Mouse (Mus musculus) heart, embryonic 13.5 days (tissue): Measurements from ENCODE around the gene Ffar2. TPM values are rescaled to one million over a fixed set of nuclear protein-coding genes. Genes with fewer than 3 reads are reported as not detected.
"Not testable (repeated sequence)": the region's sequence is repeated elsewhere in the genome, so short reads cannot be mapped to it uniquely, and the experiment has no call there.

Experiments used
- ATAC-seq: fragments of 200-750 bp; cut with Nextera tagmentation; 2 replicates; pipeline ENCODE4 v1.8.0; 2017; ENCODE audit warnings: moderate TSS enrichment; ENCODE audit not compliant: insufficient number of reproducible peaks, low FRiP score, low TSS enrichment; ENCODE audit errors: extremely low read depth
- H3K27ac ChIP-seq: fragments of 300-500 bp; sonication (generic); replicated peaks from 2 replicates; pipeline ENCODE4 v1.5.1; 2015; ENCODE audit warnings: moderate library complexity, mild to moderate bottlenecking, inconsistent platforms
- H3K27me3 ChIP-seq: fragments of 300-500 bp; sonication (generic); replicated peaks from 2 replicates; pipeline ENCODE4 v1.6.1; 2015; ENCODE audit warnings: mild to moderate bottlenecking, inconsistent platforms
- H3K36me3 ChIP-seq: fragments of 300-500 bp; sonication (generic); 2 replicates; pipeline ENCODE4 v1.6.1; 2015; ENCODE audit warnings: mild to moderate bottlenecking, inconsistent platforms
- H3K4me1 ChIP-seq: fragments of 300-500 bp; sonication (generic); 2 replicates; pipeline ENCODE4 v1.6.1; 2015; ENCODE audit warnings: inconsistent platforms
- H3K4me2 ChIP-seq: fragments of 300-500 bp; sonication (generic); 2 replicates; pipeline ENCODE4 v1.6.1; 2015; ENCODE audit warnings: inconsistent platforms, mild to moderate bottlenecking, moderate library complexity
- H3K4me3 ChIP-seq: fragments of 300-500 bp; sonication (generic); 2 replicates; pipeline ENCODE4 v1.5.1; 2015; ENCODE audit warnings: moderate library complexity, mild to moderate bottlenecking, inconsistent platforms
- H3K9ac ChIP-seq: fragments of 300-500 bp; sonication (generic); 2 replicates; pipeline ENCODE4 v1.6.1; 2015; ENCODE audit warnings: inconsistent platforms, mild to moderate bottlenecking, moderate library complexity
- H3K9me3 ChIP-seq: fragments of 300-500 bp; sonication (generic); 2 replicates; pipeline ENCODE4 v1.6.1; 2016; ENCODE audit warnings: inconsistent platforms
- WGBS: fragments of 180-500 bp; shearing (Covaris S2); methylation state at CpG from one replicate; pipeline ENCODE4 v1.1.7; 2015; ENCODE audit warnings: mixed read lengths; 5-methylcytosine and 5-hydroxymethylcytosine counted together
- polyA plus RNA-seq: library from polyadenylated mRNA; unstranded; fragments of >200 nt; fragmentation: Nextera tagmentation; extraction: Ambion mirVana; gene quantifications from 2 replicates; pipeline ENCODE4 v1.2.1, GENCODE M21; 2015

Gene Ffar2
- polyA plus RNA-seq, 1 experiment from 2014 or later: not detected

DNA sequence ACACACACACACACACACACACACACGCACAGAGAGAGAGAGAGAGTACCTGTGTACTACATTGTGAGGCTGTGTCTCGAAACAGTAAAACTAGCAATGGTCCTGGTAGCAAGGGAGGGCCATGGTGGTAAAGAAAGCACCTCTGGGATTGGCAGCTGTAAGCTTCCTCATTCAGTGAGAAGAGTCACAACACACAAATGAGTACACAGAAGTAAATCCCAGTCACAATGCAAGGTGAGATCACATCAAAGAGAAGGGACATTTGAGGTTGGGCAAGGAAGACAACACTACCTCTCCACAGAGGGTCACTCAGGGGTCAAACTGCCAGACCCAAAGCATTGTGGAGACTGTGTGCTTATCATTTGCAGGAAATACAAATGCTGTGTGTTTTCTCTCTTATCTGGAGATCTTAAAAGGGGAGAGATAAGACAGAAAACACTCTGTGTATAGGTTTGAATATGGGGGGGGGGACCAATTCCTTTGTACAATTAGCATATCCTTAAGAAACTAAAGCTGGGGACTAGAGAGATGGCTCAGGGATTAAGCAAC lies 23.0 kb upstream of the Ffar2 start:
- Histone ChIP-seq H3K4me1 (0 out of 2 replicates have a peak, but pooled peaks cover 5% of the 10 kb centered on the region), H3K9me3 (no peaks in the 10 kb centered on the region), H3K27me3 (no peaks in the 10 kb centered on the region), H3K9ac (no peak overlapping the region), H3K4me2 (no peak overlapping the region), H3K36me3 (no peaks in the 10 kb centered on the region), H3K4me3 (no peak overlapping the region), H3K27ac (no peak overlapping the region)
- no peak for ATAC-seq
- 53% methylated on average over 2 of the region's 2 CpGs for WGBS

DNA sequence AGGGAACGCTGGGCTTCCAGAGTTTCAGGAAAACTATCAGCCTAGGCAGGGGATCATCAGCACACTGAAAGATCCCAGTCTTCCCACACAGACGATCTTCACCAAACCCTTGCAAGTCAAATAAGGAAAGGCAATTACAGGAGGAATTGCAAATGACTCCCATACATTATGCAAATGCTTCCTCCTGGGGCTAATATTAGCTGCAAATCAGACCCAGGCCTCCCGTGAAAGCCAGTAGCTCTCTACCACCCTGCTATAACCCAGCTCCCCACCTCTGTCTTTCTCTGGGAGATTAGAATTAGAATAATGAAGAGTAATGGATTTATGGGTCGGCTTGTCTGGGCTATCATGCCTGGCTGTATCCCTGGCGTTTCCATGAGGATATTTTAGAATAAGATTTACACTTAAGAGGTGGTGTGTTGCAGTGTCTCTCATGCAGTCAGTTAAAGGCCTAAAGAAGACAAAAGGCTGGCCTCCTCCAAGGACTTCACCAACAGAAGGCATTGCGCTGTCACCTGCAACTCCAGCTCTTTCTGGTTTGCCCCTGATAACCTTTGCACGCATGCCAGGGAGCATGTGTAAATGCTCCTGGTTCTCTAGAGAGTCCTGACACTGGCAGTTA lies 21.2 kb upstream of the Ffar2 start:
- Histone ChIP-seq H3K36me3 (no peaks in the 10 kb centered on the region), H3K4me3 (no peak overlapping the region), H3K9me3 (no peaks in the 10 kb centered on the region), H3K4me1 (peaks cover 18% of the 10 kb centered on the region), H3K4me2 (no peak overlapping the region), H3K27me3 (no peaks in the 10 kb centered on the region), H3K9ac (no peak overlapping the region), H3K27ac (no peak overlapping the region)
- 28% methylated on average over 7 of the region's 7 CpGs for WGBS
- no peak for ATAC-seq

DNA sequence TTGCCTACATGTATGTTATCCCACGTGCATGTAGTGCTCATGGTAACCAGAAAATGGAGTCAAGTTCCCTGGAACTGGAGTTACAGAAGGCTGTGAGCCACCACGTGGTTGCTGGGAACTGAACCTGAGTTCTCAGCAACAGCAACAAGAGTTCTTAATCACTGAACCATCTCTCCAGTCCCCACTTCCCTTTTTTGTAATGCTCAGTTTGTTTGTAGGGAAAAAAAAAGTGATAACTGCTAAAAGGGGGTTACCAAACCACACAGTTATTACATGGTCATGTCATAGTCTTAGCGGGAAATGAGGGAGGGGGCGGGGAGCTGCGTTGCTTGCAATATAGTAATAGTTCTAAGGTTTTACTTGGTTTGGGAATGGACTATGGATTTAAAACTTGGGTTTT lies 18.5 kb upstream of the Ffar2 start:
- 70% methylated on average over 5 of the region's 5 CpGs for WGBS
- ATAC-seq: no peak
- no peak overlapping the region for H3K9ac ChIP-seq

DNA sequence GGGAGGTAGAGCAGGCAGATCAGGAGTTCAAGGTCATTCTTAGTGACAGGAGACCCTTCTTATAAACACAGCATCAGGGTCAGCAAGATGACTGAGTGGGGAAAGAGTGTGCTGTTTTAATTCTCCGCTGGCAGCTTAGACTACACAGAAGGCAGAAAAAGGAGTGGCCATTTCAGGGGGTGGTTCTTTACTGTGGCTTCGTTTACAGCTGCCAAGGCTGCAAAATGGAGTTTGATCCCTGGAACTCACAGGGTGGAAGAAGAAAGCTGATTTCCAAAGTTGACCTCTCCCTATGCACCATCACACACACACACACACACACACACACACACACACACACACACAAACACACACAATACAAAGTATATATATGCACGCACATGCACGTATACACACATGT lies 17.8 kb upstream of the Ffar2 start:
- H3K36me3 ChIP-seq: no peaks in the 10 kb centered on the region
- ATAC-seq: no peak
- peaks cover 3% of the 10 kb centered on the region; the same call in 1 of the 2 replicates for H3K27me3 ChIP-seq
- no peak overlapping the region for H3K4me2 ChIP-seq
- H3K9me3 ChIP-seq: no peaks in the 10 kb centered on the region; the same call in 1 of the 2 replicates
- peaks cover 20% of the 10 kb centered on the region for H3K4me1 ChIP-seq
- H3K9ac ChIP-seq: no peak overlapping the region
- H3K4me3 ChIP-seq: no peak overlapping the region
- WGBS: 70% methylated on average over 4 of the region's 4 CpGs
- no peak overlapping the region for H3K27ac ChIP-seq

More for the DNA sequence above, 18.5 kb upstream of the Ffar2 start:
- Histone ChIP-seq H3K36me3 (no peaks in the 10 kb centered on the region), H3K4me1 (peaks cover 20% of the 10 kb centered on the region), H3K4me3 (no peak overlapping the region), H3K27ac (no peak overlapping the region), H3K27me3 (peaks cover 3% of the 10 kb centered on the region; the same call in 1 of the 2 replicates), H3K4me2 (no peak overlapping the region), H3K9me3 (no peaks in the 10 kb centered on the region; the same call in 1 of the 2 replicates)

DNA sequence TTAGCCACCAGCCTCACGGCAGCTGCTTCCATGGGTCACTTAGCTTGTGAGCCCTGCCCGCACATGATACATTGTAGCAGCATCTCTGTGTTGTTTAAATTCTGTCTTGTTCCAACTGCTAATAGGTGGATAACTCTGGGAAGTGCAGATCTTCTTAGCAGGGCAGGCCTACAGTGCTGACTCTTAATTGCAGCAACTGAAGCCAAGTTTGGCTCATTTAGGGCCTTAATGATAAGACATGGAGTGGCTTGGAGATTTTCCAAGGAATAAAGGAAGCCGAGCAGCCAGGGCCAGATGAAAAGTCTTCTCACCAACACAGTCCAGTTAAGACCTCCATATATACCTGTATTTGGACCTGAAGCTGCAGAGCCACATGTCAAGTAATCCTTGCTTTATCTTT lies 16.7 kb upstream of the Ffar2 start:
- 55% methylated on average over 3 of the region's 3 CpGs for whole genome bisulfite sequencing
- H3K36me3 ChIP-seq: no peaks in the 10 kb centered on the region
- no peaks in the 10 kb centered on the region; the same call in 1 of the 2 replicates for H3K9me3 ChIP-seq
- H3K27ac ChIP-seq: no peak overlapping the region
- H3K27me3 ChIP-seq: peaks cover 3% of the 10 kb centered on the region; the same call in 1 of the 2 replicates
- H3K9ac ChIP-seq: no peak overlapping the region
- ATAC-seq: no peak
- H3K4me1 ChIP-seq: peaks cover 20% of the 10 kb centered on the region
- H3K4me2 ChIP-seq: no peak overlapping the region
- H3K4me3 ChIP-seq: no peak overlapping the region

DNA sequence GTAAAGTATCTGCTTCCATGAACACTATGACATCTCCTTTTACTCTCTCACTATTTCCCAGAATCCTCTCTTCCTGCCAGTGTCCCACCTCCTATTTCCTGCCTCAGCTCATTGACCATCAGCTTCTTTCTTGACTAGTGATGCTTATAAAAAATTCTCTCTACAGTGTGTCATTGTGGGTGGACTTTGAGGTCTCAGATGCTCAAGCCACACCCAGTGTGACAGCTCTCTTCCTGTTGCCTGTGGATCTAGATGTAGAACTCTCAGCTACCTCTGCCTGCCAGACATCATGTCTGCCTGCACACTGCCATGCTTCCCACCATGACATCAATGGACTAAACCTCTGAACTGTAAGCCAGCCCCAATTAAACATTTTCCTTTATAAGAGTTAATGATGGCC lies 13.7 kb upstream of the Ffar2 start:
- Histone ChIP-seq H3K27ac (no peak overlapping the region), H3K4me1 (peaks cover 14% of the 10 kb centered on the region), H3K9me3 (no peaks in the 10 kb centered on the region; the same call in 1 of the 2 replicates), H3K9ac (no peak overlapping the region), H3K4me3 (no peak overlapping the region), H3K27me3 (peaks cover 3% of the 10 kb centered on the region; the same call in 1 of the 2 replicates), H3K36me3 (no peaks in the 10 kb centered on the region), H3K4me2 (no peak overlapping the region)
- no peak for ATAC-seq

DNA sequence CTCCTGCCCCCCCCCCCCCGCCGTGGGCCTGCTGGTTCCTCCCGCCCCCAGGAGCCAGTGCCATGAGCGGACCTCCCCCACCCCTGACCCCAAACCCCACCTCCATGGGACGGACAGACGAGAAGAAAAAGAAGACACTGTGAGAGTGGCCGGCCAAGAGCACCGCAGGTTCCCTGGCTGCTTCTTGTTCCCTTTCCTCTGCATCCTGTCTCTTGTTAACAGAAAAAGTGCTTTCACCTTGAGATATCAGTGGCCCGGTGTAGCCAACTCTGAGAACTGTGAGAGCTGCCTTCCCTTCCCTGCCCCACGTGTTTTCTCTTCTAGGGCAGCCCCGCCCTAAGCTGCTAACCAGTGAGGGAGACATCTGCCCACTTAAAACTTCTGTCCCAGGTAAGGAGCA lies 9.1 kb upstream of the Ffar2 start:
- H3K4me3 ChIP-seq, H3K9me3 ChIP-seq, H3K27ac ChIP-seq, ATAC-seq, H3K9ac ChIP-seq, H3K4me1 ChIP-seq, H3K36me3 ChIP-seq, H3K27me3 ChIP-seq: not testable (repeated sequence)
- 21% methylated on average over 8 of the region's 11 CpGs for WGBS
- peak overlapping the region; percentile 37 for H3K4me2 ChIP-seq

DNA sequence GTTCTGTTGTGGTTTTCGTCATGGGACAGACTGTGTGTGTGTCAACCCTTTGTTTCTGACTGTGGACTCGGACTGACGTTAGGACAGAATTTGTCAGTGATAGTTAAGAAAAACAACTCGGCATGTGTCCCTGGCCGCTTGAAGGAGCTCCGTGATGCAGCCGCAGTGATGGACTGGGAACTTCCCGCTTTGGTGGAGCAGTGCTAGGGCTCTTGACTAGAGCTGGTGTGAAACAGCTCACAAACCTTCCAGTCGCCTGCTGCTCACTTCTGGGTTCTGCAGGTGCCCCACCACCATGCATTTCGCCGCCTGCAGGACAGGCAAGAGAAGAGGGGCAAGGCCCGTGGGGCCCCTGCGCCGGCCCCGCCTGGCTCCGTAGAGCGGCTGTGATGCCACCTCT lies 8.7 kb upstream of the Ffar2 start:
- peak; percentile 31 for ATAC-seq
- Histone ChIP-seq H3K27ac (no peak overlapping the region), H3K4me1 (no peaks in the 10 kb centered on the region), H3K9ac (no peak overlapping the region), H3K4me2 (peak overlapping the region; percentile 37), H3K4me3 (no peak overlapping the region), H3K36me3 (no peaks in the 10 kb centered on the region), H3K9me3 (no peaks in the 10 kb centered on the region; the same call in 1 of the 2 replicates), H3K27me3 (no peaks in the 10 kb centered on the region)
- WGBS: 51% methylated on average over 17 of the region's 17 CpGs

DNA sequence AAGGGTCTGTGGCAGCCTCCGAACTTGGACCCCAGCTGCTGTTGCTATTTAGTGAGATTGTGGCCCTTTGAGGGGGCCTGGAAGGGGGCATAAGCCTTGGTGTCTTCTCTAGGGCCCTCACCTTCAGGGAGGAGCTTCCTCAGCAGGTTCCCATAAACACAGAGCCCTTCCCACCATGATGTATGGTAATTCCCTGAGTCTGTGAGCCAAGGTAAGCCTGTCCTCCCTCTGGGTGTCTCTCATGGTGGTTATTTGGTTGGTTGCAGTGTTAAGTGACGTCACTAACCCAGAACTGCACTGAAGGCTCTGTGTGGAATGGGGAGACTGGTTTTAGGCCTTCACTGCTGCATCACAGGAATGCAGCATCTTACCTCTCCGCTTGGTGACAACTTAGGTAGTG lies 5.9 kb upstream of the Ffar2 start:
- Histone ChIP-seq H3K4me1 (no peaks in the 10 kb centered on the region), H3K4me2 (no peak overlapping the region), H3K27me3 (no peaks in the 10 kb centered on the region), H3K9ac (no peak overlapping the region), H3K4me3 (no peak overlapping the region), H3K9me3 (no peaks in the 10 kb centered on the region), H3K27ac (no peak overlapping the region), H3K36me3 (no peaks in the 10 kb centered on the region)
- ATAC-seq: no peak
- 58% methylated on average over 3 of the region's 3 CpGs for WGBS

DNA sequence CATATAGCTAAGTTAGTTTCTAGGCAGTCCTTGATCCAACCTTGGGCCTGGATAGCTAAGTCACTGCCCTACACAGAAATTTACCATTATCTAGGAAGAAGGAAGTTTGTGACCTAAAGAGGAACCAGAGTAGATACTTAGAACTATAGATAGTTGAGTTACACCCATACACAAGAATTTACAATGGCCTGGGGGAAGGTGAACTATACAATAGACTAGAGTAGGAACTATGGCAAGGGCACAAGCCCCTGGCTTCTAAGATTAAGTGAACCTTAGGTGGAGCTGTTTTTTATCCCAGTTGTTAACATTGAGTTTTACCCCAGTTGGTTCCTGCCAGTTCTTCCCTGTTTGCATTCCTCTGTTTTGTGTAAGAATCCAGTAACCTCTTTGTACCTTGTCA lies 5.3 kb upstream of the Ffar2 start:
- H3K9me3 ChIP-seq, H3K9ac ChIP-seq, H3K4me3 ChIP-seq, H3K4me2 ChIP-seq, H3K4me1 ChIP-seq, H3K36me3 ChIP-seq, H3K27me3 ChIP-seq, ATAC-seq, H3K27ac ChIP-seq: not testable (repeated sequence)

DNA sequence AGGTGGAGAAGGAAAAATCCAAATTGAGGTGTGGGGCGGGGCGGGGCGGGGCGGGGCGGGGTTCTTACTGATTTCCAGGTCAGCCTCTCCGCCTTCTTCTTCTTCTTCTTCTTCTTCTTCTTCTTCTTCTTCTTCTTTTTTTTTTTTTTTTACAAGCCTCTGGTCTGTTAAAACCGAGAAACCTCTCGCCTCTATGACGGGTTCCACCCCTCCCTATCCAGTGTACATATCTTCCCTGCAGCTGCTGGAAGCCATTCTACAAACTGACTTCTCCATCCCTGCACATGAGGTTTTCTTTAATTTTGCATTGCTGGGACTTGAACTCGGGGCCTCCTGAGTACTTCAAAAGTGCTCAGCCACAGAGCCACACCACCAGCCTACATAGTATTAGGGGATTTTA lies 3.1 kb upstream of the Ffar2 start:
- H3K27me3 ChIP-seq: no peaks in the 10 kb centered on the region
- no peak overlapping the region for H3K4me2 ChIP-seq
- no peak for ATAC-seq
- H3K9ac ChIP-seq: no peak overlapping the region
- no peaks in the 10 kb centered on the region for H3K4me1 ChIP-seq
- H3K9me3 ChIP-seq: no peaks in the 10 kb centered on the region
- H3K4me3 ChIP-seq: no peak overlapping the region
- no peaks in the 10 kb centered on the region for H3K36me3 ChIP-seq
- no peak overlapping the region for H3K27ac ChIP-seq
- 89% methylated on average over 10 of the region's 10 CpGs for WGBS

DNA sequence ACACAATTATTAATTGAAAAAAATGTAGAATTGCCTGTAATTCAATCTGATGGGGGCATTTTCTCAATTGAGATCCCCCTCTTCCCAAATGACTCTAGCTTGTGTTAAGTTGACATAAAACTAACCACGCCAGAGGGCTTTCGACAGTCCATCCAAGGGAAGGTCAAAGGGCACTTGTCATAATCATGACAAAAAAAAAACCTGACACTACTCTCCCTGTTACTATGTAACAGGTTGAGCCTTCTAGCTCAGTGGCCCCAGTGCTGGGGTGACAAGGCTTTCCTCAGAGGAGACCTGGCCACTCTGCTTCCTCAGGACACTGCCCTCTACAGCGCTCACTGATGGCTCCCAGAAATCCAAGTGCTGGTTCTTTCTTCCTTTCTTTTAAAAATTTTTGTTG lies 731 bp upstream of the Ffar2 start:
- no peaks in the 10 kb centered on the region for H3K9me3 ChIP-seq
- H3K36me3 ChIP-seq: no peaks in the 10 kb centered on the region
- 80% methylated on average over 3 of the region's 3 CpGs for WGBS
- no peak overlapping the region for H3K9ac ChIP-seq
- peaks cover 12% of the 10 kb centered on the region for H3K27me3 ChIP-seq
- ATAC-seq: no peak
- H3K4me2 ChIP-seq: no peak overlapping the region
- no peak overlapping the region for H3K4me3 ChIP-seq
- H3K27ac ChIP-seq: no peak overlapping the region
- no peaks in the 10 kb centered on the region for H3K4me1 ChIP-seq
